Mouse (Mus musculus): ENCODE measurements at regions not wholly inside any gene's neighbourhood (a gene's known extent, or its start where the extent isn't known, plus 50 kb on each side); places are given as distances from the start of the nearest gene placed in this dataset.

- TF ChIP-seq POLR2A (IDR thresholded peaks at IDR 0.05; ENCODE audit: extremely low read depth, insufficient read depth, low read length) (no peak), CTCF (IDR thresholded peaks at IDR 0.05; ENCODE audit: extremely low read depth, insufficient read depth, low read length) (no peak)
Observed at GRCm38 (mm10) chr9:61175381-61175780, 196.8 kb upstream of the Tle3 start.
